Mouse (Mus musculus): ENCODE measurements around the gene Pgf.

- no peak for TF ChIP-seq CTCF (IDR thresholded peaks at IDR 0.05; ENCODE audit: low read depth, low read length)
- no peak for TF ChIP-seq POLR2A (IDR thresholded peaks at IDR 0.05; ENCODE audit: borderline replicate concordance, low read depth, low read length)
Measured at GRCm38 (mm10) chr12:85140036-85140701, 37.4 kb downstream of the Pgf start.
